9 mouse cellular contexts compared by ENCODE assay signal in genomic region chr1:179667450-179667849, GRCm38 (mm10). TPM values are rescaled to one million over a fixed set of nuclear protein-coding genes. Genes with fewer than 3 reads are reported as not detected.
A peak's percentile ranks its signal among the peaks of the same experiment; 100 is the strongest.
DNase-seq lines count a peak whose midpoint lies in the region; ATAC-seq and TF ChIP-seq lines count a peak whose summit lies in the region.
"Had no signal": no experiment of that assay in that cellular context is flagged by ENCODE, and none has a peak within 500 bp of the region (broad histone marks: within the 10 kb centered on the region; RNA-seq: fewer than 3 reads in every experiment).

No protein-coding gene starts in this region.

- peaks cover 15% of the 10 kb centered on the region for H3K36me3 ChIP-seq in heart, embryonic 14.5 days (ENCODE audit: control insufficient read depth, insufficient read depth, low read length)
- peaks cover 0 to 4% of the 10 kb centered on the region in 2 experiments; a peak in 2 of 4 replicates for H3K36me3 ChIP-seq in MEL (ENCODE audit: control insufficient read depth in 1 of 2, insufficient read depth in 2 of 2, low read length in 2 of 2)
- H3K36me3 ChIP-seq in hindbrain, embryonic 10.5 days: peaks cover 17% of the 10 kb centered on the region
- H3K36me3 ChIP-seq in midbrain, embryonic 11.5 days (ENCODE audit: control insufficient read depth, insufficient read depth, low read length): no peaks in the 10 kb centered on the region

- no peak for TF ChIP-seq CTCF in MEL (IDR thresholded peaks at IDR 0.05 in 2 of 3, conservative IDR thresholded peaks at IDR 0.05 in 1 of 3; ENCODE audit: control insufficient read depth in 1 of 3, insufficient read depth in 1 of 3, low read depth in 2 of 3, low read length in 3 of 3, poor library complexity in 1 of 3, severe bottlenecking in 1 of 3)

- H3K9me3 ChIP-seq in heart, embryonic 14.5 days (ENCODE audit: control insufficient read depth, low read length): no peaks in the 10 kb centered on the region
- no peaks in the 10 kb centered on the region for H3K9me3 ChIP-seq in MEL (replicated peaks; ENCODE audit: insufficient read depth, low read length)
- H3K9me3 ChIP-seq in hindbrain, embryonic 10.5 days: no peaks in the 10 kb centered on the region
- H3K9me3 ChIP-seq in midbrain, embryonic 11.5 days (ENCODE audit: control insufficient read depth, low read length): no peaks in the 10 kb centered on the region

- no peak for TF ChIP-seq EP300 in MEL (IDR thresholded peaks at IDR 0.05; ENCODE audit: low read depth in 1 of 2, low read length in 2 of 2)

- peaks cover 3 to 10% of the 10 kb centered on the region in 2 experiments for H3K4me1 ChIP-seq in heart, embryonic 14.5 days (ENCODE audit: control insufficient read depth in 2 of 2, insufficient read depth in 2 of 2, low read length in 2 of 2)
- H3K4me1 ChIP-seq in MEL (ENCODE audit: control insufficient read depth in 1 of 2, insufficient read depth in 2 of 2, low read length in 2 of 2): peaks cover 0 to 6% of the 10 kb centered on the region in 2 experiments; a peak in 3 of 4 replicates
- peaks cover 51% of the 10 kb centered on the region for H3K4me1 ChIP-seq in hindbrain, embryonic 10.5 days (replicated peaks)
- peaks cover 10% of the 10 kb centered on the region; the same call in 1 of the 2 replicates for H3K4me1 ChIP-seq in midbrain, embryonic 11.5 days (ENCODE audit: control insufficient read depth, insufficient read depth, low read length)

- peak overlapping the region; percentile 77 for H3K4me2 ChIP-seq in heart, embryonic 14.5 days (ENCODE audit: low read length)
- peak overlapping the region; percentile 80 for H3K4me2 ChIP-seq in midbrain, embryonic 11.5 days

- intact Hi-C loops in left cerebral cortex, postnatal 14 days (cut with DNase I): no loop called here

- H3K4me3 ChIP-seq in heart, embryonic 14.5 days (ENCODE audit: control insufficient read depth in 1 of 2, insufficient read depth in 1 of 2, low read depth in 1 of 2, low read length in 2 of 2): peak overlapping the region; percentile 67 to 81
- peak overlapping the region; percentile 74 to 91 for H3K4me3 ChIP-seq in MEL (ENCODE audit: control insufficient read depth in 1 of 2, insufficient read depth in 1 of 2, low read depth in 2 of 2, low read length in 2 of 2)
- peak overlapping the region; percentile 95 for H3K4me3 ChIP-seq in hindbrain, embryonic 10.5 days
- H3K4me3 ChIP-seq in midbrain, embryonic 11.5 days (ENCODE audit: low read depth, low read length): peak overlapping the region; percentile 82

- no peak for DNase-seq in heart, adult 11 months
- no peak for DNase-seq in MEL (ENCODE audit: low read depth, low spot score)
- no peak for DNase-seq in hindbrain, embryonic 10.5 days (ENCODE audit: low spot score)
- DNase-seq in midbrain, embryonic 11.5 days (ENCODE audit: low spot score, missing footprints): no peak
- DNase-seq in thymus, adult 18-20 months: no peak
- DNase-seq in T-cell, adult 2 months (ENCODE audit: low spot score): no peak
- DNase-seq in left cerebral cortex, postnatal 14 days (ENCODE audit: low spot score in 2 of 2): no peak

- H3K27me3 ChIP-seq in heart, embryonic 14.5 days (ENCODE audit: control insufficient read depth, insufficient read depth, low read length): no peaks in the 10 kb centered on the region
- no peaks in the 10 kb centered on the region for H3K27me3 ChIP-seq in MEL (ENCODE audit: control insufficient read depth in 1 of 2, insufficient read depth in 2 of 2, low read length in 2 of 2)
- no peaks in the 10 kb centered on the region for H3K27me3 ChIP-seq in hindbrain, embryonic 10.5 days (ENCODE audit: insufficient read depth, poor library complexity, severe bottlenecking)
- H3K27me3 ChIP-seq in midbrain, embryonic 11.5 days (ENCODE audit: control insufficient read depth, insufficient read depth, low read length): no peaks in the 10 kb centered on the region
- H3K27me3 ChIP-seq: Patski had no signal

- no peak for TF ChIP-seq POLR2A in MEL (IDR thresholded peaks at IDR 0.05; ENCODE audit: control insufficient read depth in 1 of 2, insufficient read depth in 1 of 2, low read depth in 1 of 2, low read length in 2 of 2, poor library complexity in 1 of 2)

- 2% methylated on average over 7 of the region's 7 CpGs for WGBS in heart, embryonic 14.5 days
- whole genome bisulfite sequencing in hindbrain, embryonic 10.5 days: 1% methylated on average over 7 of the region's 7 CpGs
- 2% methylated on average over 7 of the region's 7 CpGs for WGBS in midbrain, embryonic 11.5 days

- ATAC-seq in heart, embryonic 14.5 days (ENCODE audit: insufficient number of reproducible peaks, insufficient read depth, low FRiP score, low read depth): no peak
- ATAC-seq in midbrain, embryonic 11.5 days (ENCODE audit: low FRiP score): peak; percentile 17

- peaks cover 5% of the 10 kb centered on the region; the same call in 1 of the 2 replicates for H3K79me2 ChIP-seq in MEL (ENCODE audit: control insufficient read depth, insufficient read depth, low read length, poor library complexity)

- H3K27ac ChIP-seq in heart, embryonic 14.5 days (replicated peaks in 1 of 2; ENCODE audit: control insufficient read depth in 1 of 2, insufficient read depth in 1 of 2, low read depth in 2 of 2, low read length in 2 of 2): peak overlapping the region; percentile 56 to 88
- H3K27ac ChIP-seq in MEL (ENCODE audit: control insufficient read depth, low read depth, low read length): no peak overlapping the region
- peak overlapping the region; percentile 97 for H3K27ac ChIP-seq in hindbrain, embryonic 10.5 days
- peak overlapping the region; percentile 74 for H3K27ac ChIP-seq in midbrain, embryonic 11.5 days (ENCODE audit: low read depth, low read length)

- peak overlapping the region; percentile 87 for H3K9ac ChIP-seq in heart, embryonic 14.5 days (ENCODE audit: low read length)
- H3K9ac ChIP-seq in MEL (ENCODE audit: control insufficient read depth, low read depth, low read length, poor library complexity, severe bottlenecking): peak overlapping the region; percentile 73
- peak overlapping the region; percentile 90 for H3K9ac ChIP-seq in midbrain, embryonic 11.5 days (ENCODE audit: low read length)

- no peak for TF ChIP-seq RAD21 in MEL (IDR thresholded peaks at IDR 0.05; ENCODE audit: low read depth, low read length)

TF ChIP-seq in MEL, 35 proteins besides CTCF, POLR2A, EP300 and RAD21:
- TF ChIP-seq UBTF (IDR thresholded peaks at IDR 0.05; ENCODE audit: borderline replicate concordance, insufficient read depth, low read depth, low read length): no peak
- no peak for TF ChIP-seq POLR2AphosphoS5 (IDR thresholded peaks at IDR 0.05; ENCODE audit: borderline replicate concordance, low read depth, low read length)
- no peak for TF ChIP-seq ZC3H11A (IDR thresholded peaks at IDR 0.05; ENCODE audit: low read depth, low read length)
- no peak for TF ChIP-seq CHD2 (IDR thresholded peaks at IDR 0.05; ENCODE audit: low read length)
- TF ChIP-seq GATA1 (IDR thresholded peaks at IDR 0.05; ENCODE audit: low read depth, low read length): no peak
- TF ChIP-seq E2F4 (IDR thresholded peaks at IDR 0.05; ENCODE audit: borderline replicate concordance, low read depth, low read length): no peak
- TF ChIP-seq MYB (IDR thresholded peaks at IDR 0.05; ENCODE audit: low read depth, low read length): no peak
- no peak for TF ChIP-seq HCFC1 (IDR thresholded peaks at IDR 0.05; ENCODE audit: low read depth, low read length)
- TF ChIP-seq USF2 (IDR thresholded peaks at IDR 0.05; ENCODE audit: borderline replicate concordance in 1 of 2, insufficient read depth in 1 of 2, low read depth in 1 of 2, low read length in 2 of 2): no peak
- TF ChIP-seq MAX (IDR thresholded peaks at IDR 0.05; ENCODE audit: low read length): no peak
- no peak for TF ChIP-seq NRF1 (IDR thresholded peaks at IDR 0.05; ENCODE audit: insufficient read depth, low read depth, low read length, poor library complexity, severe bottlenecking)
- TF ChIP-seq BHLHE40 (IDR thresholded peaks at IDR 0.05; ENCODE audit: borderline replicate concordance, low read depth, low read length): no peak
- no peak for TF ChIP-seq JUND (IDR thresholded peaks at IDR 0.05; ENCODE audit: low read depth, low read length)
- no peak for TF ChIP-seq ELF1 (IDR thresholded peaks at IDR 0.05; ENCODE audit: low read depth, low read length)
- TF ChIP-seq ETS1 (IDR thresholded peaks at IDR 0.05; ENCODE audit: low read depth, low read length): no peak

RNA-seq across cellular contexts. Expression of gene Sccpdh, which starts 0.6 kb away (rescaled TPM):
- polyA plus RNA-seq in heart, embryonic 14.5 days (2014; fragmentation: Nextera tagmentation; extraction: Ambion mirVana): 100 and 103 TPM in 2 replicates
- total RNA-seq in MEL (2012; rRNA removed): 18.7 and 18.8 TPM in 2 replicates
- 10 to 100 TPM in 1 of 2 experiments, not detected in 1; 18.5 TPM for polyA plus RNA-seq in MEL (2012; ENCODE audit: insufficient read depth in 1 of 2, insufficient read length in 2 of 2, low read depth in 1 of 2, low replicate concordance in 2 of 2, missing spikeins in 1 of 2)
- 88.0 and 92.3 TPM in 2 replicates for polyA plus RNA-seq in hindbrain, embryonic 10.5 days (2016; fragmentation: Nextera tagmentation; extraction: Ambion mirVana)
- 95.6 and 101 TPM in 2 replicates for polyA plus RNA-seq in midbrain, embryonic 11.5 days (2014; fragmentation: Nextera tagmentation; extraction: Ambion mirVana)
- 10 to 100 TPM; 58.6 to 61.2 TPM for total RNA-seq in left cerebral cortex, postnatal 14 days (2021)
